25 mouse cellular contexts compared by ENCODE assay signal in genomic region chr11:108171260-108171659, GRCm38 (mm10).
DNase-seq lines count a peak whose midpoint lies in the region; ATAC-seq and TF ChIP-seq lines count a peak whose summit lies in the region.
"Had no signal": no experiment of that assay in that cellular context is flagged by ENCODE, and none has a peak within 500 bp of the region (broad histone marks: within the 10 kb centered on the region; RNA-seq: fewer than 3 reads in every experiment).

No protein-coding gene starts in this region.

- no peak overlapping the region for H3K4me3 ChIP-seq in forebrain, postnatal 0 days (ENCODE audit: low read depth, low read length)
- H3K4me3 ChIP-seq in forebrain, embryonic 11.5 days (ENCODE audit: low read depth, low read length): no peak overlapping the region
- no peak overlapping the region for H3K4me3 ChIP-seq in hindbrain, embryonic 15.5 days
- H3K4me3 ChIP-seq in hindbrain, embryonic 11.5 days (ENCODE audit: low read depth, low read length): no peak overlapping the region
- no peak overlapping the region for H3K4me3 ChIP-seq in neural tube, embryonic 15.5 days (replicated peaks)
- H3K4me3 ChIP-seq: embryonic facial prominence, embryonic 12.5 days; embryonic facial prominence, embryonic 15.5 days; forebrain, embryonic 12.5 days; heart, embryonic 12.5 days; heart, embryonic 15.5 days; hindbrain, embryonic 10.5 days had no signal

- peaks cover 8% of the 10 kb centered on the region; the same call in 1 of the 2 replicates for H3K4me1 ChIP-seq in forebrain, postnatal 0 days (ENCODE audit: insufficient read depth)
- H3K4me1 ChIP-seq in forebrain, embryonic 11.5 days (replicated peaks; ENCODE audit: control insufficient read depth, insufficient read depth, low read length): no peaks in the 10 kb centered on the region
- H3K4me1 ChIP-seq in hindbrain, embryonic 15.5 days (replicated peaks): peaks cover 17% of the 10 kb centered on the region
- H3K4me1 ChIP-seq in hindbrain, embryonic 11.5 days (replicated peaks; ENCODE audit: control insufficient read depth, insufficient read depth, low read length): no peaks in the 10 kb centered on the region
- H3K4me1 ChIP-seq in neural tube, embryonic 15.5 days: peaks cover 19% of the 10 kb centered on the region
- H3K4me1 ChIP-seq: embryonic facial prominence, embryonic 12.5 days had no signal

- no peak for DNase-seq in forebrain, postnatal 0 days
- no peak for DNase-seq in forebrain, embryonic 11.5 days (ENCODE audit: low spot score)
- DNase-seq in hindbrain, embryonic 11.5 days (ENCODE audit: low spot score): no peak
- DNase-seq in neural tube, embryonic 10.5 days (ENCODE audit: extremely low spot score, low spot score): no peak
- DNase-seq in liver: no peak
- DNase-seq: adrenal gland, adult 2 months; adrenal gland, postnatal 14 days; B cell, adult 2 months; cerebellum, adult 11 months; cerebellum, adult 2 months; cerebellum, adult 9-11 months; cerebellum, postnatal 25 days; gastrocnemius, postnatal 25 days; heart, adult 18-20 months; heart, postnatal 10 days; heart, postnatal 36 days had no signal

- TF ChIP-seq CTCF in forebrain, postnatal 0 days (IDR thresholded peaks at IDR 0.05; ENCODE audit: low read depth): no peak

- no peak for ATAC-seq in forebrain, postnatal 0 days
- no peak for ATAC-seq in forebrain, embryonic 11.5 days (replicated peaks; ENCODE audit: low FRiP score)
- ATAC-seq in hindbrain, embryonic 15.5 days (ENCODE audit: low FRiP score, low read depth): no peak; the same call in 1 of the 2 replicates
- no peak for ATAC-seq in hindbrain, embryonic 11.5 days (ENCODE audit: low FRiP score)
- no peak for ATAC-seq in neural tube, embryonic 15.5 days (ENCODE audit: low FRiP score)
- ATAC-seq: intestine, embryonic 16.5 days had no signal

- H3K27me3 ChIP-seq in forebrain, postnatal 0 days (ENCODE audit: insufficient read depth, low read length): no peaks in the 10 kb centered on the region
- no peaks in the 10 kb centered on the region for H3K27me3 ChIP-seq in forebrain, embryonic 11.5 days (ENCODE audit: control insufficient read depth, insufficient read depth, low read length)
- no peaks in the 10 kb centered on the region for H3K27me3 ChIP-seq in hindbrain, embryonic 15.5 days
- H3K27me3 ChIP-seq in hindbrain, embryonic 11.5 days (ENCODE audit: control insufficient read depth, insufficient read depth, low read length): no peaks in the 10 kb centered on the region
- H3K27me3 ChIP-seq in neural tube, embryonic 15.5 days (replicated peaks): no peaks in the 10 kb centered on the region
- H3K27me3 ChIP-seq: embryonic facial prominence, embryonic 12.5 days; embryonic facial prominence, embryonic 15.5 days; heart, embryonic 12.5 days; heart, embryonic 15.5 days had no signal

- no peak overlapping the region for H3K4me2 ChIP-seq in forebrain, postnatal 0 days (ENCODE audit: low read depth)
- H3K4me2 ChIP-seq in forebrain, embryonic 11.5 days (ENCODE audit: low read depth, low read length, severe bottlenecking): no peak overlapping the region
- no peak overlapping the region for H3K4me2 ChIP-seq in hindbrain, embryonic 15.5 days
- no peak overlapping the region for H3K4me2 ChIP-seq in hindbrain, embryonic 11.5 days (replicated peaks; ENCODE audit: low read depth, low read length)
- H3K4me2 ChIP-seq in neural tube, embryonic 15.5 days: no peak overlapping the region
- H3K4me2 ChIP-seq: embryonic facial prominence, embryonic 12.5 days; embryonic facial prominence, embryonic 15.5 days; forebrain, embryonic 12.5 days; heart, embryonic 12.5 days; heart, embryonic 15.5 days had no signal

- H3K36me3 ChIP-seq in forebrain, postnatal 0 days (ENCODE audit: insufficient read depth): no peaks in the 10 kb centered on the region
- H3K36me3 ChIP-seq in forebrain, embryonic 11.5 days (ENCODE audit: control insufficient read depth, insufficient read depth, low read length): no peaks in the 10 kb centered on the region
- H3K36me3 ChIP-seq in hindbrain, embryonic 15.5 days: no peaks in the 10 kb centered on the region
- no peaks in the 10 kb centered on the region for H3K36me3 ChIP-seq in hindbrain, embryonic 11.5 days (ENCODE audit: control insufficient read depth, insufficient read depth, low read length)
- H3K36me3 ChIP-seq in neural tube, embryonic 15.5 days: no peaks in the 10 kb centered on the region
- H3K36me3 ChIP-seq: embryonic facial prominence, embryonic 12.5 days; embryonic facial prominence, embryonic 15.5 days; forebrain, embryonic 12.5 days; heart, embryonic 12.5 days; hindbrain, embryonic 10.5 days had no signal

- H3K27ac ChIP-seq in forebrain, postnatal 0 days (ENCODE audit: low read depth, low read length): peak overlapping the region; percentile 72; the same call in 1 of the 2 replicates
- no peak overlapping the region for H3K27ac ChIP-seq in forebrain, embryonic 11.5 days (ENCODE audit: low read depth, low read length)
- H3K27ac ChIP-seq in hindbrain, embryonic 15.5 days (replicated peaks): peak overlapping the region; percentile 41; the same call in 1 of the 2 replicates
- no peak overlapping the region for H3K27ac ChIP-seq in hindbrain, embryonic 11.5 days (ENCODE audit: low read depth, low read length)
- H3K27ac ChIP-seq in neural tube, embryonic 15.5 days (replicated peaks): 0 out of 2 replicates have a peak overlapping the region, but pooled peaks have one; percentile 18
- H3K27ac ChIP-seq: embryonic facial prominence, embryonic 12.5 days; embryonic facial prominence, embryonic 15.5 days; forebrain, embryonic 12.5 days; heart, embryonic 15.5 days; hindbrain, embryonic 10.5 days had no signal

- H3K9ac ChIP-seq in forebrain, postnatal 0 days: no peak overlapping the region
- no peak overlapping the region for H3K9ac ChIP-seq in forebrain, embryonic 11.5 days (ENCODE audit: low read length)
- no peak overlapping the region for H3K9ac ChIP-seq in hindbrain, embryonic 15.5 days
- H3K9ac ChIP-seq in hindbrain, embryonic 11.5 days (ENCODE audit: low read depth, low read length): no peak overlapping the region
- no peak overlapping the region for H3K9ac ChIP-seq in neural tube, embryonic 15.5 days (replicated peaks)
- H3K9ac ChIP-seq: embryonic facial prominence, embryonic 12.5 days; embryonic facial prominence, embryonic 15.5 days; forebrain, embryonic 12.5 days; heart, embryonic 12.5 days; heart, embryonic 15.5 days had no signal

- no peaks in the 10 kb centered on the region for H3K9me3 ChIP-seq in forebrain, postnatal 0 days (ENCODE audit: low read length)
- H3K9me3 ChIP-seq in forebrain, embryonic 11.5 days (ENCODE audit: control insufficient read depth, low read length): no peaks in the 10 kb centered on the region
- no peaks in the 10 kb centered on the region for H3K9me3 ChIP-seq in hindbrain, embryonic 15.5 days
- no peaks in the 10 kb centered on the region for H3K9me3 ChIP-seq in hindbrain, embryonic 11.5 days (ENCODE audit: control insufficient read depth, low read length)
- no peaks in the 10 kb centered on the region for H3K9me3 ChIP-seq in neural tube, embryonic 15.5 days (replicated peaks)
- H3K9me3 ChIP-seq: embryonic facial prominence, embryonic 12.5 days; embryonic facial prominence, embryonic 15.5 days; heart, embryonic 12.5 days; heart, embryonic 15.5 days had no signal

- WGBS in forebrain, postnatal 0 days: 90% methylated on average over 6 of the region's 6 CpGs
- 90% methylated on average over 6 of the region's 6 CpGs for WGBS in forebrain, embryonic 11.5 days
- WGBS in hindbrain, embryonic 15.5 days: 96% methylated on average over 6 of the region's 6 CpGs
- WGBS in hindbrain, embryonic 11.5 days: 90% methylated on average over 6 of the region's 6 CpGs
- WGBS in neural tube, embryonic 15.5 days: 95% methylated on average over 6 of the region's 6 CpGs

Comparison
In these comparisons a context has a peak if more than half of its experiments do, and no peak if none do; other contexts are left out.
1. H3K27ac ChIP-seq: peak in forebrain, postnatal 0 days (single experiment), hindbrain, embryonic 15.5 days (single experiment) and neural tube, embryonic 15.5 days (single experiment); none in forebrain, embryonic 11.5 days (single experiment) and hindbrain, embryonic 11.5 days (single experiment).